Mouse (Mus musculus) testis, adult 2 months (tissue): ENCODE results near the gene Cd320. TPM values are rescaled to one million over a fixed set of nuclear protein-coding genes. Genes with fewer than 3 reads are reported as not detected.
A peak's percentile ranks its signal among the peaks of the same experiment; 100 is the strongest.

ENCODE experiments used
- H3K27ac ChIP-seq: fragments of 200-500 bp; 2 replicates; pipeline ENCODE4 v1.5.1; 2012; ENCODE audit warnings: low read depth, low read length; ENCODE audit not compliant: control insufficient read depth, insufficient read depth
- H3K27me3 ChIP-seq: fragments of 200-500 bp; 2 replicates; pipeline ENCODE4 v1.6.1; 2012; ENCODE audit warnings: mild to moderate bottlenecking, low read length, moderate library complexity; ENCODE audit not compliant: control insufficient read depth, insufficient read depth
- H3K36me3 ChIP-seq: fragments of 200-500 bp; 2 replicates; pipeline ENCODE4 v1.6.1; 2012; ENCODE audit warnings: mild to moderate bottlenecking, low read length; ENCODE audit not compliant: control insufficient read depth, insufficient read depth
- H3K4me1 ChIP-seq: fragments of 200-500 bp; 2 replicates; pipeline ENCODE4 v1.6.1; 2012; ENCODE audit warnings: low read length; ENCODE audit not compliant: control insufficient read depth, insufficient read depth
- H3K4me3 ChIP-seq: fragments of 200-500 bp; 2 replicates; pipeline ENCODE4 v1.5.1; 2012; ENCODE audit warnings: low read depth, mild to moderate bottlenecking, low read length, moderate library complexity, mixed read lengths; ENCODE audit not compliant: control insufficient read depth
- CTCF ChIP-seq: fragments of 200-500 bp; IDR thresholded peaks from 2 replicates; pipeline ENCODE4 v1.5.1; 2012; ENCODE audit warnings: low read depth, mild to moderate bottlenecking, inconsistent platforms, low read length, moderate library complexity; ENCODE audit not compliant: control insufficient read depth, insufficient read depth, insufficient replicate concordance
- POLR2A ChIP-seq: fragments of 200-500 bp; IDR thresholded peaks from 2 replicates; pipeline ENCODE4 v1.6.1; 2012; ENCODE audit warnings: low read depth, mild to moderate bottlenecking, inconsistent platforms, low read length, moderate library complexity; ENCODE audit not compliant: control insufficient read depth
- polyA plus RNA-seq: library from polyadenylated mRNA; depleted of rRNA; stranded (reverse); fragments of >200 nt; gene quantifications from 2 replicates; pipeline ENCODE4 v1.2.3, GENCODE M21; 2012

Gene Cd320
- polyA plus RNA-seq, 1 experiment, result 264 TPM

DNA sequence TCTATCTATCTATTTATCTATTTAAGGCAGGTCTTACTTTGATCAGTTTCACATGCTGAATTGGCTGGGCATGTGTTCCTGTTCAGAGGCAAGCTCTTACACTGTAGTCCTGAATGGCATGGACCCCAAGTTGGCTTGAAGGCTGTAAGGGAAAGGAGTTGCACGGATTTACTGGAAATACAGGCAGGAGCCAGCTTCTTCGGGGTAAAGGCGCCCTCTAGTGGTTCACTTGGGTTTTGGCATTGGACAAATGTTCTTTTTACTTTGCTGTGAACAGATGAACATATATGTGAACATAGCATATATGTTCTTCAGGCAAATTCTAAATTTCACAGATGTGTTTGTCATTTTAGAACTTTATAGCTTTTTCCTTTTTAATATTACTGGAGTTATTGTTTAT lies 16.0 kb upstream of the Cd320 start:
- Histone ChIP-seq H3K4me3 (no peak overlapping the region), H3K27ac (no peak overlapping the region), H3K27me3 (no peaks in the 10 kb centered on the region), H3K4me1 (peaks cover 2% of the 10 kb centered on the region; the same call in 1 of the 2 replicates), H3K36me3 (peaks cover 4% of the 10 kb centered on the region)
- TF ChIP-seq CTCF (peak; percentile 28; the same call in 1 of the 2 replicates), POLR2A (no peak)

DNA sequence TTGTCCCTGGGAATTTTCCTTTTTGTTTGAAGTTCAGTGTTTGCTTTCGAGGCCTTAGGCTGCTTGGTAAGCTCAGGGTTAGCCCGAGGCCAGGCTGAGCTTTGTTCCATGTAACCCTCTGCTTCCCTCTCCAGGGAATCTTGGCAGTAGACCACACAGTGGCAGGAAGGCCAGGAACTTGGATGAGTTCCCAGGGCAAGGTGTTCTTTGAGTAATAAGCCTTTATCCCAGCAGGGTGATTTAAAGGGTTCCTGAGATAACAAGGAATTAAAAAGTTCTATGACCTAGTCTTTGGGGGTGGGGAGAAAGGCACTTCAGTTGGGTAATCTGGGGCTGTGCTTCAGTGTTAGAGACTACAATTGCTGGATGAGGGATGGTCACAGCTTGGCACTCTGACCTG lies 14.0 kb upstream of the Cd320 start:
- Histone ChIP-seq H3K27ac (no peak overlapping the region), H3K4me1 (peaks cover 2% of the 10 kb centered on the region; the same call in 1 of the 2 replicates), H3K4me3 (no peak overlapping the region), H3K27me3 (no peaks in the 10 kb centered on the region), H3K36me3 (peaks cover 4% of the 10 kb centered on the region)
- TF ChIP-seq POLR2A (no peak), CTCF (no peak)

DNA sequence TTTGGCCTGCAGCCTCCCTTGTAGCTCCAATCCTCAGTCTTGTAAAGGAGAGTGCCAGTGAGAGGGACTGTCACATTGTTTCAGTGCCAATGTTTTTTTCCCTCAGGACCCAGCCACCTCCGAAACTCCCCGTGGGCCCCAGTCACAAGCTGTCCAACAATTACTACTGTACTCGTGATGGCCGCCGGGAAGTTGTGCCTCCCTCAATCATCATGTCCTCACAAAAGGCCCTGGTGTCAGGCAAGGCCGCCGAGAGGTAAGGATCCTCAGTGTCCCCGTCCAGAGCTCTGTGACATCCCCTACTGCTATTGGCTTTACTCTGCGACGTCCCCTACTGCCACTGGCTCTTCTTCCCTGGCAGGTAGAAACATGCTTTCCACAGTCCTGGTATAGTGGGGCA lies 13.3 kb upstream of the Cd320 start:
- Histone ChIP-seq H3K4me3 (no peak overlapping the region), H3K27me3 (no peaks in the 10 kb centered on the region), H3K4me1 (peaks cover 2% of the 10 kb centered on the region; the same call in 1 of the 2 replicates), H3K36me3 (peaks cover 4% of the 10 kb centered on the region), H3K27ac (no peak overlapping the region)
- TF ChIP-seq POLR2A (no peak), CTCF (no peak)

DNA sequence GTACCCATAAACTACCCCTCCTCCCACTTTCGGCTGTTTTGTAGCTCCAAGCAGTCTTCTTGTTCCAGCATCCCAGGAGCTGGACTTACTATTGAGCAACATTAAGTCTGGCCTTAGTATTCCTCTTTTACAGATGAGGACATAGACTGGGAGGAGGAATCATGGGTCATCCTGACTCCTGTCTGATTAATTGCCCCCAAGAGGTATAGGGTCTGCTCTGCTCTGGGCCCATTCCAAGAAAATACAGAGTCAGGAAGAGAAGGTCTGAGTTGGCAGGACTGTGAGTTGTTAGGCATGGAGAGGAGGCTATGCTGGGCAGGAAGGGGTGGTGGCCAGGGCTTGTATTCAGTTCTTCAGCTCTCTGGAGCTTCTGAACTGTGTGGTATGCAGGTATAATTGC lies 1.3 kb downstream of the Cd320 start:
- no peak for TF ChIP-seq CTCF
- no peaks in the 10 kb centered on the region for H3K27me3 ChIP-seq
- peak overlapping the region; percentile 25 for H3K27ac ChIP-seq
- peaks cover 2% of the 10 kb centered on the region for H3K36me3 ChIP-seq
- peak overlapping the region; percentile 75 for H3K4me3 ChIP-seq
- H3K4me1 ChIP-seq, result no peaks in the 10 kb centered on the region

GRCm38 (mm10) chr17:33848139-33848538 lies 5.2 kb downstream of the Cd320 start:
- Histone ChIP-seq H3K4me1 (no peaks in the 10 kb centered on the region), H3K4me3 (no peak overlapping the region), H3K27me3 (no peaks in the 10 kb centered on the region), H3K27ac (no peak overlapping the region), H3K36me3 (peaks cover 2% of the 10 kb centered on the region)
- TF ChIP-seq CTCF, result no peak
- TF ChIP-seq POLR2A, result no peak

- TF ChIP-seq POLR2A, result no peak
- TF ChIP-seq CTCF, result no peak
- Histone ChIP-seq H3K27ac (no peak overlapping the region), H3K27me3 (no peaks in the 10 kb centered on the region), H3K36me3 (peaks cover 2% of the 10 kb centered on the region), H3K4me1 (no peaks in the 10 kb centered on the region), H3K4me3 (no peak overlapping the region)
Measured at GRCm38 (mm10) chr17:33851331-33851730, 8.4 kb downstream of the Cd320 start.

- no peaks in the 10 kb centered on the region for H3K36me3 ChIP-seq
- H3K27ac ChIP-seq, result no peak overlapping the region
- H3K4me1 ChIP-seq, result no peaks in the 10 kb centered on the region
- no peak overlapping the region for H3K4me3 ChIP-seq
- TF ChIP-seq CTCF (no peak), POLR2A (no peak)
- H3K27me3 ChIP-seq, result no peaks in the 10 kb centered on the region
Measured at GRCm38 (mm10) chr17:33857816-33858215, 14.9 kb downstream of the Cd320 start.
